Mouse (Mus musculus): Measurements from ENCODE around the gene Ttc39d.

GRCm38 (mm10) chr17:80221890-80222628 lies 14.8 kb downstream of the Ttc39d start:
- TF ChIP-seq POLR2A (IDR thresholded peaks at IDR 0.05; ENCODE audit: control insufficient read depth, low read depth, low read length) (no peak), CTCF (IDR thresholded peaks at IDR 0.05; ENCODE audit: control insufficient read depth, insufficient read depth, insufficient replicate concordance, low read depth, low read length) (no peak)

All from testis, adult 2 months (tissue).